Mouse (Mus musculus): Measurements from ENCODE around the gene Efcab3.
"Not testable (repeated sequence)": the region's sequence is repeated elsewhere in the genome, so short reads cannot be mapped to it uniquely, and the experiment has no call there.

Gene Efcab3

GRCm38 (mm10) chr11:105063292-105063691 is at the start of gene Efcab3:
Gene Efcab3, plus strand, starts transcription at chr11:105063592.
- no peak for DNase-seq (ENCODE audit: low read depth, low spot score)

- no peak for DNase-seq (ENCODE audit: low read depth, low spot score)
Observed at GRCm38 (mm10) chr11:105021071-105021470, 42.3 kb upstream of the Efcab3 start.

- no peak for DNase-seq (ENCODE audit: low read depth, low spot score)
Observed at GRCm38 (mm10) chr11:105028744-105029348, 34.5 kb upstream of the Efcab3 start.

- DNase-seq (ENCODE audit: low read depth, low spot score), result no peak
Observed at GRCm38 (mm10) chr11:105029525-105029924, 33.9 kb upstream of the Efcab3 start.

GRCm38 (mm10) chr11:105030229-105030628 is 33.2 kb upstream of the Efcab3 start:
- DNase-seq (ENCODE audit: low read depth, low spot score), result no peak

GRCm38 (mm10) chr11:105031103-105031502 is 32.3 kb upstream of the Efcab3 start:
- DNase-seq (ENCODE audit: low read depth, low spot score), result no peak

GRCm38 (mm10) chr11:105035081-105035480 is 28.3 kb upstream of the Efcab3 start:
- no peak for DNase-seq (ENCODE audit: low read depth, low spot score)

- DNase-seq (ENCODE audit: low read depth, low spot score), result not testable (repeated sequence)
Observed at GRCm38 (mm10) chr11:105112448-105112847, 49.1 kb downstream of the Efcab3 start.

- DNase-seq (ENCODE audit: low read depth, low spot score), result no peak
Observed at GRCm38 (mm10) chr11:105117814-105118213, 54.4 kb downstream of the Efcab3 start.

GRCm38 (mm10) chr11:105120551-105121061 is 57.2 kb downstream of the Efcab3 start:
- DNase-seq (ENCODE audit: low read depth, low spot score), result no peak

GRCm38 (mm10) chr11:105121792-105122191 is 58.4 kb downstream of the Efcab3 start:
- DNase-seq (ENCODE audit: low read depth, low spot score), result not testable (repeated sequence)

GRCm38 (mm10) chr11:105123986-105124385 is 60.6 kb downstream of the Efcab3 start:
- DNase-seq (ENCODE audit: low read depth, low spot score), result peak; percentile 38

- DNase-seq (ENCODE audit: low read depth, low spot score), result peak; percentile 84
Observed at GRCm38 (mm10) chr11:105125735-105126519, 62.5 kb downstream of the Efcab3 start, which contains the start of gene Mettl2. Gene Mettl2, plus strand, starts transcription at chr11:105126425.

GRCm38 (mm10) chr11:105126520-105127029 is 63.2 kb downstream of the Efcab3 start:
- DNase-seq (ENCODE audit: low read depth, low spot score), result no peak

- DNase-seq (ENCODE audit: low read depth, low spot score), result no peak
Observed at GRCm38 (mm10) chr11:105135692-105136091, 72.3 kb downstream of the Efcab3 start.

GRCm38 (mm10) chr11:105137255-105137654 is 73.9 kb downstream of the Efcab3 start:
- DNase-seq (ENCODE audit: low read depth, low spot score), result not testable (repeated sequence)

- not testable (repeated sequence) for DNase-seq (ENCODE audit: low read depth, low spot score)
Observed at GRCm38 (mm10) chr11:105140512-105140911, 77.1 kb downstream of the Efcab3 start.

GRCm38 (mm10) chr11:105141115-105141514 is 77.7 kb downstream of the Efcab3 start:
- DNase-seq (ENCODE audit: low read depth, low spot score), result no peak

- DNase-seq (ENCODE audit: low read depth, low spot score), result no peak
Observed at GRCm38 (mm10) chr11:105143564-105143963, 80.2 kb downstream of the Efcab3 start.

- no peak for DNase-seq (ENCODE audit: low read depth, low spot score)
Observed at GRCm38 (mm10) chr11:105144084-105144483, 80.7 kb downstream of the Efcab3 start.

- DNase-seq (ENCODE audit: low read depth, low spot score), result no peak
Observed at GRCm38 (mm10) chr11:105144508-105145210, 81.3 kb downstream of the Efcab3 start.

GRCm38 (mm10) chr11:105145211-105145610 is 81.8 kb downstream of the Efcab3 start:
- no peak for DNase-seq (ENCODE audit: low read depth, low spot score)

Measured in retina, adult 2 months (tissue).